Mouse (Mus musculus) liver, adult 2 months (tissue): ENCODE data around the gene Fgfr2.

ENCODE experiments used
- CTCF ChIP-seq: fragments of 200-500 bp; IDR thresholded peaks from 2 replicates; pipeline ENCODE4 v1.5.1; 2011; ENCODE audit warnings: low read depth, low read length, control low read depth
- POLR2A ChIP-seq: fragments of 200-500 bp; IDR thresholded peaks from 2 replicates; pipeline ENCODE4 v1.6.1; 2011; ENCODE audit warnings: low read length, control low read depth; ENCODE audit not compliant: insufficient read depth; ENCODE audit errors: extremely low read depth

DNA sequence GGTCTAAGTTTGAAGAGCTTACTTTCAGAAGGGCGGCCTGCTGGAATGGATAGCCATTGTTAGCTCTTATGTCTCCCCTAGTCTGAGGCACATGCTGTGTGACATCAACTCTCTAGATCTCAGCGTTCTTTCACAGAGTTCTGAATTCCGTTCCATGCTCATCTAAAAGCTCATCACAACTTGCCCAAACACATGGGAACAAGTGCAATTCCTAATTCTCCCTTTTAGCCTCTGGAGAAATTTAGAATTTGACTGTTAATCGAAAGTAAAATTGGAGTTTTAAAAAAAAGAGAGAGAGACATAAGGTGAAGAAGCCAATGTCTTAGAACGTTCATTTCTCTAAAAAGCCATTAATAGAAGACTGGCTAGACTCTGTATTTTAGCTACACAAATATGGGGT, 1793.7 kb downstream of the Fgfr2 start, which contains the start of gene Fam24b:
- TF ChIP-seq CTCF (no peak), POLR2A (no peak)
